Mouse (Mus musculus) megakaryocyte, embryonic 14.5 days (primary cell): ENCODE results near the gene Arhgap15. TPM values are rescaled to one million over a fixed set of nuclear protein-coding genes. Genes with fewer than 3 reads are reported as not detected.

Source experiments
- H3K27me3 ChIP-seq: replicated peaks from 2 replicates; pipeline ENCODE3; 2012; ENCODE audit warnings: inconsistent platforms
- H3K36me3 ChIP-seq: replicated peaks from 2 replicates; pipeline ENCODE3; 2012; ENCODE audit warnings: low read length, inconsistent platforms, mixed read lengths
- H3K4me1 ChIP-seq: 2 replicates; pipeline ENCODE4 v1.6.1; 2012; ENCODE audit warnings: inconsistent platforms
- H3K4me3 ChIP-seq: replicated peaks from 2 replicates; pipeline ENCODE3; 2012; ENCODE audit warnings: moderate library complexity, mild to moderate bottlenecking, inconsistent platforms
- H3K9me3 ChIP-seq: 2 replicates; pipeline ENCODE4 v1.6.1; 2012; ENCODE audit warnings: inconsistent platforms
- FLI1 ChIP-seq: IDR thresholded peaks from 2 replicates; pipeline ENCODE4 v1.6.1; 2012; ENCODE audit warnings: low read length, inconsistent platforms, mixed read lengths
- GATA1 ChIP-seq: IDR thresholded peaks from 3 replicates; pipeline ENCODE4 v1.6.1; 2012; ENCODE audit warnings: mixed read lengths, low read length, inconsistent platforms, borderline replicate concordance
- polyA plus RNA-seq: library from polyadenylated mRNA; stranded (reverse); fragments of >175 nt; gene quantifications from 2 replicates; pipeline ENCODE4 v1.2.3, GENCODE M21; 2012; ENCODE audit warnings: low replicate concordance; ENCODE audit not compliant: insufficient read depth

The Arhgap15 gene
- polyA plus RNA-seq, 1 experiment, result 0.25 TPM

- Histone ChIP-seq H3K4me1 (peaks cover 48% of the 10 kb centered on the region), H3K27me3 (no peaks in the 10 kb centered on the region), H3K4me3 (peak overlapping the region; percentile 86), H3K36me3 (no peaks in the 10 kb centered on the region), H3K9me3 (no peaks in the 10 kb centered on the region)
- TF ChIP-seq GATA1, result no peak
- no peak for TF ChIP-seq FLI1
These were observed 24.0 kb downstream of the Arhgap15 start for GRCm38 (mm10) chr2:43772640-43773039.

DNA sequence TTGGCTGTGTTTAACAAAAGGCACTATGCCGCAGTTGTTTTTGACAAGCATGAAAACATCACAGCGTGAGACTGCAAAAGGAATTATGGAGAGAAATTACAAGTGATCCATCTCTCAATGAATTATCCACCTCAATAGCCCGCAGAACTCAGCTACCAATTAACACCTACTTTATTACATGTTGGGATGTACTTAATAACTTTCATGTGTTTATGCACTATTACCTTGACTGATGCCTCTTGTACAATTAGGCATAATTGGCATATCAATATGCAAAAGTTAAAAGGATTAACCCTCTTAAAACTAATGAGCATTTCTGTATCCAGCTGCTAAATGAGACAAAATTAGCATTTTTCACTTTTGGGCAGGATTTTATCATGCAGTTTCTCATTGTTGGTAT is 33.5 kb downstream of the Arhgap15 start:
- TF ChIP-seq FLI1, result no peak
- H3K4me1 ChIP-seq, result peaks cover 12% of the 10 kb centered on the region
- H3K27me3 ChIP-seq, result no peaks in the 10 kb centered on the region
- H3K9me3 ChIP-seq, result no peaks in the 10 kb centered on the region
- no peaks in the 10 kb centered on the region for H3K36me3 ChIP-seq
- no peak overlapping the region for H3K4me3 ChIP-seq

DNA sequence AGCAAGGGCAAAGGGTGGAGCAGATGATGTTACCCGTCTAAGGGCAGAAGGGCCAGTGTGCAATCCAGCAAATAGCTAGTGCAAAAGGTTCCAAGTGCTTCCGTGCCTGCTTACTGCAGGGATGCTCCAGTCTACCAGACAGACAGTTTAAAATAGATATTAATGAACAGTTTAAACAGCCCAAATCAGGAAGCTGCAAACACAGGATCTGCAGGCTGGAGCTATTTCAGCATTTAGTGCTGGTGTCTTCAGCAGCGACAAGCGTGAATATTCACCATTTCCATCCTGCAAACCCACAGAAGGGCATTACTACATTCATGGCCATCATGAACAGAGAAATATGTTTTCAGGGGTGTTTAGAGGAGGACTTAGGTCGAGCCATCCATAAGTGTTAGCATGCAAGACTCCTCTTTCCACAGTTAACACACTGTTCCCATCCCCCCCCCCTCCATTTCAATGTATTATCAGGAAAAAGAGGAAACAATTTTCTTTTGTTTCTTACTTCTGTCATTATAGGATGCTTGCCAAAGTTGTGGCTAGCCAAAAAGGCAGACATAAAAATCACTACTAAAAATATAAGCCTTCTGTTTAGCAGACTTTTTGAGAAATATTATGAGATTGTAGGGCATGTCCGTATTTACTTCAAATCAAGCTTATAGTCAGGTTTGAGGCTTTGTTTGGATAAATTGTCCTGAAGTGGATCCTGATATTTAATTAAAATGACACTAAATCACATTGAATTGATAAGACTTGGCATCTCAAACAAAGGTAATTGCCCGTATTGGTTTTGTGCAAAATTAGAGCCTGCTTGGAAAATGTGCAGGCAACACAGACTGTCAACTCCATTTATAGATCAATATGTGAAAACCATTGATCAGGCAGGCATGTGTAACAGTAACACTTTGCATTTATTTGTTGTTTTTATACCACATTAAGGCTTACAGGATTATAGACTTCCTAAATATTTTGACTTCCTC is 35.4 kb downstream of the Arhgap15 start:
- peaks cover 17% of the 10 kb centered on the region for H3K4me1 ChIP-seq
- TF ChIP-seq GATA1, result no peak
- no peak for TF ChIP-seq FLI1
- no peaks in the 10 kb centered on the region for H3K9me3 ChIP-seq
- H3K4me3 ChIP-seq, result no peak overlapping the region
- no peaks in the 10 kb centered on the region for H3K27me3 ChIP-seq
- H3K36me3 ChIP-seq, result no peaks in the 10 kb centered on the region

GRCm38 (mm10) chr2:43786101-43786500 is 37.5 kb downstream of the Arhgap15 start:
- H3K27me3 ChIP-seq, result no peaks in the 10 kb centered on the region
- H3K36me3 ChIP-seq, result no peaks in the 10 kb centered on the region
- no peaks in the 10 kb centered on the region for H3K9me3 ChIP-seq
- TF ChIP-seq FLI1 (no peak), GATA1 (no peak)
- H3K4me1 ChIP-seq, result peaks cover 31% of the 10 kb centered on the region
- no peak overlapping the region for H3K4me3 ChIP-seq

DNA sequence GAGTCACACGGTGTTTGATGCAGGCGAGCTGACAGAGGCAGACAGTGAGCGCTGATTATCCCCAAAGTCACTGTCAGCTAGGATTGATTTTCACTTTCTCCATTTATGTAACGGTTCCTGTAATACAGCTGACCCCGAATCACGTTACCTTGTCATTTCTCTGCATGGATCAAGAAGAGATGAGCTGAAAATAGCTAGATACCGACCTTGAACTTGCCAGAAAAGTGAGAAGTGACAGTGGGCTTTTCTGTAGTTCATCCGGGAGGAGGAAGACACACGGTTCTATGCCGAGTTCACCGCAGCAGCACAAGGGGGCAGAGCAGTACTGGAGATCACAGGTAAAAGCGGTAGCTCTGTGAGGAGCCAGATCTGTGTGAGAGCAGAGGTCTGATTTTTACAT is 38.5 kb downstream of the Arhgap15 start:
- Histone ChIP-seq H3K36me3 (no peaks in the 10 kb centered on the region), H3K9me3 (no peaks in the 10 kb centered on the region), H3K27me3 (no peaks in the 10 kb centered on the region), H3K4me3 (no peak overlapping the region), H3K4me1 (peaks cover 39% of the 10 kb centered on the region)
- TF ChIP-seq GATA1, result no peak
- TF ChIP-seq FLI1, result no peak

DNA sequence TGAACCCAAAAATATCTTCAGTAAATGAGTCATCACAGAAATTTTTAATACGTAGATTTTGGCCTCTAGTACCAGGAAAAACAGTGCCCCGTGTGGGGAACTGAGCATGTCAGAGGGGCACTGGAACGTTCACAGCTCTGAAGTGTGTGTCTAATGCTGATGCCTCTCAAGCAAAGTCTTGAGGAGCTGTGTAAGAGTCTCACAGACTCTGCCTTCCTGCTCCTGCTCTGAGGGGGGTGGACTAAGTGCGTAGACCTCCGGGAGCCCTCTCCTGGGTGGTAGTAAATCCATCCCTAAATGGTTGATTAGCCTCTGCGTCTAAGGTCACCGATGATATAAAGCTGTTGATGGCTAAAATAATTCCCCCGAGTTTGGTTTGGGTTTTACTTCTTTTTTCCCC is 39.9 kb downstream of the Arhgap15 start:
- H3K27me3 ChIP-seq, result no peaks in the 10 kb centered on the region
- H3K36me3 ChIP-seq, result no peaks in the 10 kb centered on the region
- H3K4me3 ChIP-seq, result no peak overlapping the region
- H3K4me1 ChIP-seq, result peaks cover 50% of the 10 kb centered on the region
- H3K9me3 ChIP-seq, result no peaks in the 10 kb centered on the region
- TF ChIP-seq FLI1, result no peak
- no peak for TF ChIP-seq GATA1

DNA sequence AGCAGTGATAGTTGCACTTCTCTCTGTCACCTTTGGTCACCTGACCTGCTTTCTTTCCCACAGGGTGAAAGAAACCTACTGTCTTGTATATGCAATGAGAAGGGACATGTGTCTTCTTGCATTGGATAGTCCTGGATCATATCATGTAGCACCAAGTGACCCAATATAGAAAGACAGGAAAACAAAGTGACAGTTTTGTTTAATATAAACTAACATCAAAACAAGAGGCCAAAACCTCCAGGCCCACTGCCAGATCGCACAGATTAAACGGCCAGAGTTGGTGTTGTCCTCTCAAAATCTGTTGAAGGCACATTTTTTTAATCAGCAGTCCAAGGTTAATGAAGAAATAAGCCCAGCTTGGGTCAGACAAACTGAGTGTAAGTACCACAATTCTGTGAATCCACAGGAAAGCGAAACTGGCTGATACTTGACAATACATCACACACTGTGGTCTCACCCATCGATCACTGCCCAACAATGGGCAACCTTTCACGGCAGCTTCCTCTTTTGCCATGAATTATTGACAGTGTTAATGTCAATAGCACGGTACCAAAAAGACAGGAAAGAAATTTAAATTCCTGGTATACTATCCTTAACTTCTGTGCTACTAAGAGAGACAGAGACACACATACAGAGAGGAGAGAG is 41.5 kb downstream of the Arhgap15 start:
- Histone ChIP-seq H3K4me3 (no peak overlapping the region), H3K4me1 (peaks cover 56% of the 10 kb centered on the region), H3K9me3 (no peaks in the 10 kb centered on the region), H3K27me3 (no peaks in the 10 kb centered on the region), H3K36me3 (no peaks in the 10 kb centered on the region)
- TF ChIP-seq FLI1 (no peak), GATA1 (no peak)

DNA sequence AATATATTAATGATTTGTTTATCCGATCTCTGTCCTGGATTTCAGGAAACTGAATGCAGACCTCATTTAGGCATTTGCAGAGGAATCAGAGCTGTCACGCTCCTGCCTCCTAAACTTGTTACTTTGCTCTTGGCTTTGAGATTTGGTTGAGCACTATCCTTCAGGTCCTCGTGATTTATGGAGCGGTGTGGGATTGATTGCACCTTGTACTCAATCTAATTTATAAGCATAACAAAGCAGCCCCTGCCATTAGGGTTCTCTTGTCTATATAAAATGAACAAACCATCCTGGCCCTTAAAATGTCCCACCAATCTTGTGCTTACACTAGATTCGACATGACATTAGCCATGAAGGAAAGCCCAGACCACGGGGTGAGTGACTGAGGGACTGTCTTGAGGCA is 43.0 kb downstream of the Arhgap15 start:
- Histone ChIP-seq H3K4me1 (peaks cover 69% of the 10 kb centered on the region), H3K27me3 (no peaks in the 10 kb centered on the region), H3K36me3 (no peaks in the 10 kb centered on the region), H3K4me3 (no peak overlapping the region), H3K9me3 (no peaks in the 10 kb centered on the region)
- TF ChIP-seq GATA1 (no peak), FLI1 (no peak)

DNA sequence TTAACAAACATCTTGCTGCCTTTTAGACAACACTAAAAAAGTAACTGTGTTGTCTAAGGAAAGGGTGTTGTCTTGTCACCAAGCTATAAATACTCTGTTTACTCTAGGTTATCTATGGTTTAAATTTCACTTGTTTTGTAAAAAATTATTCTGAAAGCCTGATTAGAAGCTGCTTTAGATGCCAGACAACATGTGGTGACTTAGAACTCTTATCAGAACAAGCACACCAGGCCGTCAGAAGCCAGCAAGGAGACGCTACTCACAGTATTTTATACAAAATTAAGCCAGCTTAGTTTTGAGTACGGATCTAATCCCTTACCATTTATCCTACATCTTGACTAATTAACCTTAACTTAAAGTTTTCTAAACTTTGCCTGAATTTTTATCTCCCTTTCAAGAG is 44.5 kb downstream of the Arhgap15 start:
- Histone ChIP-seq H3K36me3 (no peaks in the 10 kb centered on the region), H3K9me3 (no peaks in the 10 kb centered on the region), H3K27me3 (no peaks in the 10 kb centered on the region), H3K4me1 (peaks cover 71% of the 10 kb centered on the region), H3K4me3 (no peak overlapping the region)
- TF ChIP-seq FLI1 (no peak), GATA1 (no peak)

DNA sequence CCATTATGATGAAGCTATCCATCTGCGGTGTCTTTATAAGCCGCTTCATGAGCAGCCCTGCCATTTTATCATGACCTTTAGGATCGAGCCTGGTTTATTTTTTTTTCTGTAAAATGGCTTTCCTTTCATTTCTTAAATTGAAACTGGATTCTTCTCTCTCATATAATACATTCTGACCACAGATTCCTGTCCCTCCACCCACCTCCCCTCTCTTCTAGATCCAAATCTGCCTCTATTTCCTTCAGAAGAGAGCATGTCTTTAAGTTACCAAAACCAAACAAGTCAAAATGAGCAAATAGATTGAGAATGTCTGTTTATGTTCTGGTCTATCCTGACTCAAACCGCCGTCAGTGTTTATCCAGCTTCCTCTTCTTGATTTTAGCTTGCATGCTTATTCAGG is 46.1 kb downstream of the Arhgap15 start:
- no peak for TF ChIP-seq FLI1
- TF ChIP-seq GATA1, result no peak
- peaks cover 64% of the 10 kb centered on the region for H3K4me1 ChIP-seq
- H3K36me3 ChIP-seq, result no peaks in the 10 kb centered on the region
- H3K9me3 ChIP-seq, result no peaks in the 10 kb centered on the region
- no peaks in the 10 kb centered on the region for H3K27me3 ChIP-seq
- H3K4me3 ChIP-seq, result no peak overlapping the region
